Mouse (Mus musculus): ENCODE measurements around the gene Higd2a. TPM values are rescaled to one million over a fixed set of nuclear protein-coding genes. Genes with fewer than 3 reads are reported as not detected.

Gene Higd2a
- polyA plus RNA-seq, 1 experiment from 2014 or later = 177 TPM

DNA sequence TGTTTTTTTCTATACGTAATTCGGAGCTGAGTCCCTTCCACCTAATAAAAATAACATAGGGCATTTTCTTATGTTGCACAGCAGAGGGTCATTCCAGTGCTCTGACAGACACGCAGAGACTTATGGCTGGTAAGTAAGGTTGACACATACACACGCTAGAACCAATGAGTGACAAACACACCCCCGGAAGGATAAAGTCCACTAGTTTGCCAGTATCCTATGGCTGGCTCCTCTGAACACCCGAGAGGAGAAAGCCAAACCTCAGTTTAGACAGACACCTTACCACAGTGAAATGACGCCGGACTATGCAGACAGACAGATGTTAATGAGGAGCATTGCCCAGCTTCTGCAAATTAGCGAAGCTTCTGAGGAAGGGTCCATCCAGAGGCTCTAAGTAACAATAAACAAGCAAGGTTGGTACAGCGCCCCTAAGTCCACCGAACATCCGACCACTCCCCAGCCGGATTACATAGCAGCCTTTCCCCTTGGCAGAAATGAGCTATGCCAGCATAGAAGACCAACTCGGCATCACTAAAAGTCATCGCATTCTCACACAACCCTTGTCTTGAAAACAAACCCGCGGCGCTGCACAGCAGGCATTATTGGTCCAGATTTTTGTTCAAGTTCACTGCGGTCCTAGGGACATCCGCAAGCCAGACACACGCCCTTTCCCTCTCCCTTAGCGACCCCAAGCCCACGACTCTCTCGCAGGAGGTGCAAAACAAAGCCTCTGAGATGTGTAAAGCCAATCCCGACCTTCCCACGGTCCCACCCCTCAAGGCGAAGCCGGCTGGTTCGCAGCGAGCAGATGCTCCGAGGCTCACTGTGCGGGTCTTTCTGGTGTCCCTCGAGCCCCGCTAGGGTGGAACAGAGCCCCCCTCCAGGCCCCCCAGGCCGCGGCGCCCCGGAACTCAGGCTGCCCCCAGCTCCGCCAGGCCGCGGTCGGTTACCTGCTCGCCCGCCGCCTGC lies 25.5 kb upstream of the Higd2a start:
- H3K4me3 ChIP-seq (ENCODE audit: low read depth, low read length) = peak overlapping the region; percentile 97
- no peaks in the 10 kb centered on the region for H3K9me3 ChIP-seq (ENCODE audit: control insufficient read depth, low read length)
- WGBS = 11% methylated on average over 45 of the region's 45 CpGs
- peak overlapping the region; percentile 93 for H3K4me2 ChIP-seq
- H3K27me3 ChIP-seq (replicated peaks; ENCODE audit: control insufficient read depth, insufficient read depth, low read length) = no peaks in the 10 kb centered on the region
- H3K27ac ChIP-seq (ENCODE audit: low read depth, low read length) = peak overlapping the region; percentile 46; the same call in 1 of the 2 replicates
- peaks cover 6% of the 10 kb centered on the region for H3K4me1 ChIP-seq (replicated peaks; ENCODE audit: control insufficient read depth, insufficient read depth, low read length)
- peak overlapping the region; percentile 94 for H3K9ac ChIP-seq (ENCODE audit: low read depth, low read length)
- H3K36me3 ChIP-seq (ENCODE audit: control insufficient read depth, insufficient read depth, low read length) = peaks cover 9% of the 10 kb centered on the region
- no peak for DNase-seq (ENCODE audit: low spot score)
- peak; percentile 44 for ATAC-seq (replicated peaks; ENCODE audit: low FRiP score)

DNA sequence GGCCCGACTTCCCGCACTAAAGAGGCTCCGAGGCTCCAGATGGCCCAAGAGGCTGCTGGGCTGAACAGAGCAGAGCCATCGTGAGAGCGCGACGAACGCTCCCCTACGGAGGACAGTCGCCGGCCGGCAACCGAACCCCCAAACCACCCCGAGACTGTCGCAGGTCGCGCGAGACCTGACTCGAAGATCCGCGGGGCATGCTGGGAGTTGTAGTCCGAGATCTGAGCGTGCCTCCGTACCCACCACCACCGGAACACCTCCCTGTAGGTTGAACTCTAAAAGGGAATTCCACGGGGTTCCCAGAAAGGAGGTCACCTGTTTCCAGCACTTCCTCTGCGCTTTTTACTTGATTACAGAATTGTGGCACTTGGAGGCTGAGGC lies 24.8 kb upstream of the Higd2a start, which contains the start of gene 4833439L19Rik:
Gene 4833439L19Rik, minus strand, starts transcription at position 235 of the 381 bp plus-strand sequence.
- Histone ChIP-seq H3K27ac (ENCODE audit: low read depth, low read length) (peak within 1 kb of the TSS; percentile 68), H3K4me2 (peak within 1 kb of the TSS; percentile 93), H3K4me3 (ENCODE audit: low read depth, low read length) (peak within 1 kb of the TSS; percentile 97), H3K4me1 (replicated peaks; ENCODE audit: control insufficient read depth, insufficient read depth, low read length) (peaks cover 6% of the 10 kb centered on the region), H3K36me3 (ENCODE audit: control insufficient read depth, insufficient read depth, low read length) (peaks cover 7% of the 10 kb centered on the region), H3K27me3 (replicated peaks; ENCODE audit: control insufficient read depth, insufficient read depth, low read length) (no peaks in the 10 kb centered on the region), H3K9me3 (ENCODE audit: control insufficient read depth, low read length) (no peaks in the 10 kb centered on the region), H3K9ac (ENCODE audit: low read depth, low read length) (peak within 1 kb of the TSS; percentile 94)
- ATAC-seq (replicated peaks; ENCODE audit: low FRiP score) (peak; percentile 90), DNase-seq (ENCODE audit: low spot score) (peak; percentile 90)
- WGBS = 0% methylated on average over 27 of the region's 27 CpGs

DNA sequence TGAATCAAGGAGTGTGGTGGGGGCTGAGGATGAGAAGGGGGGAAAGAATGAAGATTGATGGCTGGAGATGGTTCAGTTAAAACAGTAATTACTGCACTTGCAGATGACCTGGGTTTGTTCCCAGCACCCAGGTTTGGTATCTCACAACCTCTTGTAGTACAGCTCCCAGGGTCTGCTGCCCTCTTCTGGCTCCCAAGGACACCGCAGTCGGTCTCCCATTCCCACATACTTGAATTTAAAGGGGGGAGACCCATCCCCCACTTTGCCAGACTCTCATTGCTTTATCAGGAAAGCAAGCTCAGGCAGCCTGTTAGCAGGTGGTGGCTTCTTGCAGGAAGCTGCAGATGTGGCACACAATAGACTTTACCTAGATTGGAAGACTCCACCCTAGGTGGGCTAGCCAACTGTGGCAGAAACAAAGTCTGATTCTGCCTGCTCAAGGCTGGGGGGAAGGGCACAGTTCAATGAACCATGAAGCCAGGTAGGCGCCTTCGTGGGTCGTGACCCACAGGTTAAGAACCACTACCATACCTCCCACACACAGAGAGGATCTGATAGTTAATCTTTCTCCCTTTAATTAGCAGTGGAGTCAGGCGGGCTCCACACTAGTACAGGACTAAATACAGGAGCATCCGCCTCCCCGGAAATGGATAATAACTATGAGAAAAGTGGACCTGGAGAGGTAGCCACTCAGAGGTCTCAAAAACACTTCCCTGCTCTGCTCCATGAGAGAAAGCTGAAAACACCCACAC lies 24.2 kb upstream of the Higd2a start:
- H3K9ac ChIP-seq (ENCODE audit: low read depth, low read length) = peak overlapping the region; percentile 12
- WGBS = 47% methylated on average over 8 of the region's 8 CpGs

DNA sequence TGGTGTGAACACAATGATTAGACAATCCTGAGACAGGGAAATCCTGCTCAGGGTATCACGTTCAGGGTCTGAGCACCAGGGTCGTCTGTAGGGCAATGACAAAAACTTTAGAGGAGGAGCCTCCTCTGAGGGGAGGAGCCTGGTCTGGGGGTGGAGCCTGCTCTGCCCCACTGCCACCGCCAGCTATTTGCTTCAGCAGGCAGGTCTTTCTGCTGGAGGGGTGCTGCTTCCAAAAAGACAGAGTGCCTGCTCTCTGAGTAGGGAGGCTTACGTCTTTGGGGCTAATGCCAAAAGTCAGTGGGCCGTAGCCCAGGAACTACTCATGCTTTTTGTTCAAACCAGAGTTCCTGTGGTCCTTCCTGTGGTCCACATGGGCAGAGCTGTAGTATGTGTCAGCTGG lies 21.6 kb upstream of the Higd2a start:
- Histone ChIP-seq H3K27me3 (replicated peaks; ENCODE audit: control insufficient read depth, insufficient read depth, low read length) (no peaks in the 10 kb centered on the region), H3K4me3 (ENCODE audit: low read depth, low read length) (no peak overlapping the region), H3K4me1 (replicated peaks; ENCODE audit: control insufficient read depth, insufficient read depth, low read length) (peaks cover 6% of the 10 kb centered on the region), H3K4me2 (no peak overlapping the region), H3K9me3 (ENCODE audit: control insufficient read depth, low read length) (no peaks in the 10 kb centered on the region), H3K27ac (ENCODE audit: low read depth, low read length) (no peak overlapping the region), H3K36me3 (ENCODE audit: control insufficient read depth, insufficient read depth, low read length) (no peaks in the 10 kb centered on the region), H3K9ac (ENCODE audit: low read depth, low read length) (no peak overlapping the region)
- DNase-seq (ENCODE audit: low spot score) = peak; percentile 48
- ATAC-seq (replicated peaks; ENCODE audit: low FRiP score) = no peak
- 41% methylated on average over 5 of the region's 5 CpGs for WGBS

More for the DNA sequence above, 24.2 kb upstream of the Higd2a start:
- DNase-seq (ENCODE audit: low spot score) (peak; percentile 59), ATAC-seq (replicated peaks; ENCODE audit: low FRiP score) (peak; percentile 60)
- H3K4me3 ChIP-seq (ENCODE audit: low read depth, low read length) = peak overlapping the region; percentile 97
- peaks cover 6% of the 10 kb centered on the region for H3K4me1 ChIP-seq (replicated peaks; ENCODE audit: control insufficient read depth, insufficient read depth, low read length)
- peaks cover 7% of the 10 kb centered on the region for H3K36me3 ChIP-seq (ENCODE audit: control insufficient read depth, insufficient read depth, low read length)
- peak overlapping the region; percentile 93 for H3K4me2 ChIP-seq
- H3K27ac ChIP-seq (ENCODE audit: low read depth, low read length) = peak overlapping the region; percentile 68
- H3K27me3 ChIP-seq (replicated peaks; ENCODE audit: control insufficient read depth, insufficient read depth, low read length) = no peaks in the 10 kb centered on the region
- H3K9me3 ChIP-seq (ENCODE audit: control insufficient read depth, low read length) = no peaks in the 10 kb centered on the region

DNA sequence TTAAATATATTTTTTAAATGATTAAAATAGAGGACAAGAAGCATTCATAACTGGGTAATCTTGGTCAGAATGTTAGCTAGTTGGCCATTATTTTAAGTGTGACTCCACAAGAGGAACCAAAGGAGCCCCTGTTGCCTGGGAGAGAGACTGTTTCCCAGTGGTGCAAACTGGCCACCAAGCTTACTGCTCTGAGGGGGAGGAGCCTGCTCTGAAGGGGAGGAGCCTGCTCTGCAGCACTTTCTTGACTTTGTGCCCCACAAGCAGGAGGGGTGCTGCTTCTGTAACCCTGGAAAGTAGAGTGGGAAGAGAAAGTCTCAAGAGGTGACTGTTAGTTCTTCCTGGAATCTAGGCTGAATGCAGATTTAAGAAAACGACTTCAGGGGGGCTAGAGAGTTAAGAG lies 20.7 kb upstream of the Higd2a start:
- Histone ChIP-seq H3K4me1 (replicated peaks; ENCODE audit: control insufficient read depth, insufficient read depth, low read length) (peaks cover 5% of the 10 kb centered on the region), H3K27me3 (replicated peaks; ENCODE audit: control insufficient read depth, insufficient read depth, low read length) (no peaks in the 10 kb centered on the region), H3K4me3 (ENCODE audit: low read depth, low read length) (no peak overlapping the region), H3K36me3 (ENCODE audit: control insufficient read depth, insufficient read depth, low read length) (no peaks in the 10 kb centered on the region), H3K9me3 (ENCODE audit: control insufficient read depth, low read length) (no peaks in the 10 kb centered on the region), H3K4me2 (no peak overlapping the region), H3K9ac (ENCODE audit: low read depth, low read length) (no peak overlapping the region), H3K27ac (ENCODE audit: low read depth, low read length) (no peak overlapping the region)
- 38% methylated on average over 1 of the region's 1 CpGs for WGBS
- ATAC-seq (replicated peaks; ENCODE audit: low FRiP score) (no peak), DNase-seq (ENCODE audit: low spot score) (no peak)

DNA sequence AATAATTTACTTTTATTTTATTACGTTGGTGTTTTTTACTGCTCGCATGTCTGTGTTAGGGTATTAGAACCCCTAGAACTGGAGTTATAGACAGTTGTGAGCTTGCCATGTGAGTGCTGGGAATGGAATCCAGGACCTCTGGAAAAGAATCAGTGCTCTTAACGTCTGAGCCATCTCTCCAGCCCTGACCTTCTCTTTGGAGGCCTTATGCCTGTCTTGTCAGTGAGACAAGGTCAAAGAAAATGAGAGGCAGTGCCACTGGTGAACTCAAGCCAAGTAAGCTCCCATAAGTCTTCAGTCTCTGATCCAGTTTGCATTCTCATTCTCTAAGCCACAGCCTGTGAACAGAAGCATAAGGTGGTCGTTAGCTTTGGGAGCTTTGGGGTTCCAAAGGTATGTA lies 19.3 kb upstream of the Higd2a start:
- ATAC-seq (replicated peaks; ENCODE audit: low FRiP score) (no peak), DNase-seq (ENCODE audit: low spot score) (no peak)
- Histone ChIP-seq H3K9ac (ENCODE audit: low read depth, low read length) (no peak overlapping the region), H3K4me2 (no peak overlapping the region), H3K4me3 (ENCODE audit: low read depth, low read length) (no peak overlapping the region), H3K27me3 (replicated peaks; ENCODE audit: control insufficient read depth, insufficient read depth, low read length) (no peaks in the 10 kb centered on the region), H3K36me3 (ENCODE audit: control insufficient read depth, insufficient read depth, low read length) (no peaks in the 10 kb centered on the region), H3K9me3 (ENCODE audit: control insufficient read depth, low read length) (no peaks in the 10 kb centered on the region), H3K27ac (ENCODE audit: low read depth, low read length) (no peak overlapping the region), H3K4me1 (replicated peaks; ENCODE audit: control insufficient read depth, insufficient read depth, low read length) (peaks cover 3% of the 10 kb centered on the region; the same call in 1 of the 2 replicates)
- WGBS = 75% methylated on average over 4 of the region's 4 CpGs

DNA sequence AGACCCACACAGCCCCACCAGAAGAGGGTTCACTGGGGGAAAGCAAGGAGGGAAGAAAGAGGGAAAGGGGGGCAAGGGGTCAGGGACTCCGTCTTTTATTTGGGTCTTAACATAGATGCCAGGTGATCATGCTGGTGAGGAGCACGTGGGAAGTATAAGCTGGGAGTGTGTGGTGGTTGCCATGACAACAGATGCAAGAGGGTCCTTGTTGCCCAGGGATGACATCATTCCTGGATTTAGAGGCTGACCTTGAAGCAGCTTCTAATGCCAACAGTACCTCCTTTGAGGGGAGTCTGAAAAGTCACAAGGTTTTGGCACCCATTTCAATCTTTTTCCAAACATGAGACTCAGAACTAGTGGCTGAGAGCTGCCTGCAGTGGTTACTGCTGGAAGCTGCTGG lies 18.4 kb upstream of the Higd2a start:
- Histone ChIP-seq H3K4me1 (replicated peaks; ENCODE audit: control insufficient read depth, insufficient read depth, low read length) (peaks cover 5% of the 10 kb centered on the region; the same call in 1 of the 2 replicates), H3K9me3 (ENCODE audit: control insufficient read depth, low read length) (no peaks in the 10 kb centered on the region), H3K27me3 (replicated peaks; ENCODE audit: control insufficient read depth, insufficient read depth, low read length) (no peaks in the 10 kb centered on the region), H3K27ac (ENCODE audit: low read depth, low read length) (no peak overlapping the region), H3K4me2 (no peak overlapping the region), H3K4me3 (ENCODE audit: low read depth, low read length) (no peak overlapping the region), H3K36me3 (ENCODE audit: control insufficient read depth, insufficient read depth, low read length) (no peaks in the 10 kb centered on the region), H3K9ac (ENCODE audit: low read depth, low read length) (no peak overlapping the region)
- ATAC-seq (replicated peaks; ENCODE audit: low FRiP score) (no peak), DNase-seq (ENCODE audit: low spot score) (no peak)
- WGBS = 58% methylated on average over 2 of the region's 2 CpGs

DNA sequence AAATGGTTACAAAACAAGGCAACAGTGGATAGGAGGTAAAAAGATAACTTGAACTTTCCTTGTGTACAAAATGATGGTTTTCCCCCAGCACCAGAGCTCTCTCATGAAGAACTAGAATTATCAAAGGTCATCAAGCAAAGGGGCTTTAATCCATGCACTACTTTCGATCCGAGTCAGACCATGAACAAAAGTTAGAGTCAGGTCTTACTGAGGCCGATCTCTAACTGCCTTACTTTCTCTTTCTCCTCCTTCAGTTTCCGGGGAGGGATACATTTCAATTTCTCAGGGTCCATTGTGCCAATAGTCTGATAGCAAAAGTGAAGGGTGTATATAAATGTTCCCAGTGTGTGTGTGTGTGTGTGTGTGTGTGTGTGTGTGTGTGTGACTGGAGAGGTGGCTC lies 17.4 kb upstream of the Higd2a start:
- Histone ChIP-seq H3K4me3 (ENCODE audit: low read depth, low read length) (no peak overlapping the region), H3K27ac (ENCODE audit: low read depth, low read length) (no peak overlapping the region), H3K9me3 (ENCODE audit: control insufficient read depth, low read length) (no peaks in the 10 kb centered on the region), H3K4me1 (replicated peaks; ENCODE audit: control insufficient read depth, insufficient read depth, low read length) (peaks cover 5% of the 10 kb centered on the region; the same call in 1 of the 2 replicates), H3K4me2 (no peak overlapping the region), H3K9ac (ENCODE audit: low read depth, low read length) (no peak overlapping the region), H3K27me3 (replicated peaks; ENCODE audit: control insufficient read depth, insufficient read depth, low read length) (no peaks in the 10 kb centered on the region), H3K36me3 (ENCODE audit: control insufficient read depth, insufficient read depth, low read length) (0 out of 2 replicates have a peak, but pooled peaks cover under 1% of the 10 kb centered on the region)
- ATAC-seq (replicated peaks; ENCODE audit: low FRiP score) = no peak
- no peak for DNase-seq (ENCODE audit: low spot score)
- 77% methylated on average over 4 of the region's 4 CpGs for WGBS

All from liver, embryonic 11.5 days (tissue).